Mouse (Mus musculus) brain, embryonic 18.5 days (tissue): ENCODE results near the gene Kif26b.

Experiments
- DNase-seq: peaks from one replicate; pipeline ENCODE4 v3.0.0-alpha.2; 2012; ENCODE audit warnings: low read depth, low spot score

Gene Kif26b

DNA sequence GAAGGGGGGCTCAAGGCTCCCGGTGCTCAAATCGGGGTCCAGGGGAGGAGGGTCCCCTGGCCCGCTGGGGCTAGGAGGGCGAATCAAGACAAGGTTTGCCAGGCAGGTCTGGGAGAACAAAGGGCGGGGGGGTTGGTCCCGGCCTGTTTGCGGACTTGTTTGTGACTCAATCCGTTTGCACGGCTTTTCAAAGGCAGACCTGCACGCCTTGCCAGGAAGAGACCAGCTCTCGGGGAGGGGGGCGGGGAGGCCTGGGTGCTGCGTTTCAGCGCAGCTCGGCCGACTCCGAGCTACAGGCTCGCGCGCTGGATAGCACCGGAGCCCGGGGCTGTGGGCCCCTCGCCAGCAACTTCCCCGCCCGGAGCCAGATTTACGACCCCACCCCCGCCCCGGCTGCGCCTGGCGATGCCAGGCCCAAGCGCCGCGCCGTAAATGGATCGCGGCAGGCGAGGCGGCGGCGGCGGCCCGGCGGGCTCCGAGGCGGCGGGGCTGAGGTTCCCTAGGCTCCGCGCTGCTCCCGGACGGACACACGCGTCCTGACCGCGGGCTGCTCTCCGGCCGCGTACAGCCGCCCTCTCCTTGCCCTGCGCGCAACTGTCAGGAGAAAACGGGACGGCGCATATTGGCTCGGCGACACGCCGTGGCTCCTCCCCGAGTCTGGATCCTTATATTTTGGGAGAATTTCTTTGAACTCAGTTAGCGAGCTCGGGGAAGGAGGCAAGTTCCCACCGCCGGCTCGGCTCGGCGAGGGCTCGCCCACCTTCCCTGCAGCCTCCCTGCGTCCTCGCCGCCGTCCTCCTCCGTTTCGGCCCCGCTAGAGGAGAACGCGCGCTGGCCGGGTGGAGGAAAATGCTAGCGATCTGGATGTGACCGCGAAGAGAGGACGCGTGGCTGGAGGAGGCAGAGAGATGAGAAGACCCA, at the start of gene Kif26b:
Gene Kif26b, plus strand, starts transcription at position 695 of the 921 bp plus-strand sequence.
- no peak for DNase-seq

DNA sequence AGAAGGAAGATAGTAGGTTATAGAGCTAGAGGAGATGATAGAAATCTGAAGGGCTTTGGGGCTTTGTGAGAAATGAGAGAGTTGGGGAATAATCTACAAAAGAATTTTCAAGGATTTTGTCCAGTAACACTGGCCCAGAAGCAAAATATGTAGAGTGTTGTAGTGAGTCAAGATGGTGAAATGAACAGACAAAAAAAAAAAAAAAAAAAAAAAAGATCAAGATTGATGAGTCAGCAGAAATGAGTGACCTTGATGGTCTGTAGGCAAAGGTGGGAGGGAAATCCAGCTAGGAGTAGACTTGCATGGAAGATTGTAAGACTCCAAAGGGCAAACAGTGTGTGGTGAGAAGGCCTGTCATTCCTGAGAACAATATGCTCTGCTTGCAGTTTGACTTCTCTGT, 45.1 kb upstream of the Kif26b start:
- no peak for DNase-seq

DNA sequence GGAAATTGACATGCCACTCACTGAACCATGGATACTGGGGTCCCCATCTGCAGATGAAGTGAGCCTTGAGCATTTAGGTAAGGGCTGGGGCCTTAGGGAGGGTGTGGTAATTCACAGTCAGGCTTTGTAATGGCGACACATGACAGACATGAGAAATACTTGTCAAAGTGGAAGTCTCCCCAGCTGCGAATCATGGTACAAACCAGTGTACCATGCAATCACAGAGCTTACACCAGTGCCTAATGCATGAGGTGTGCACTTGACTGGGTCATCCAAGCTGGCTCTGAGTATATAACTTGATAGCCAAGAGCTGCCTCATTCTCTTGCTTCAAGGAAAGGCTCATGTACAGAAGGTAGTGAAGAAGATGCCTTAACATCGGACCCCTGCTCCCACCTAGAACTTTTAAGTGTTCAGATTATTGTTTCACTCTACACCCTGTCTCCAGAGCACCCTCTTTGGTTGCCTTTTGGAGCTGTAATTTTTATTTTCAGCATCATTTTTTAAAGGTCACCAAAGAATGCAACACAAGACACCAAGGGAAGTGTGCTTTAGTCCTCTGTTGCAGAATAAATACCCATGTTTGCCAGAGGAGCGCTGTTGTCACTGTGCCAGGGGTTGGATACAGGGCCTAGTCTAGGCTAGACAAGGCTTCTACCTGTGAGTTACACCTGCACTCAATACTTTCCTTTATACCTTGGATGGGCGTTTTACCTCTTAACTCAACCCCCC, 43.6 kb upstream of the Kif26b start:
- no peak for DNase-seq

DNA sequence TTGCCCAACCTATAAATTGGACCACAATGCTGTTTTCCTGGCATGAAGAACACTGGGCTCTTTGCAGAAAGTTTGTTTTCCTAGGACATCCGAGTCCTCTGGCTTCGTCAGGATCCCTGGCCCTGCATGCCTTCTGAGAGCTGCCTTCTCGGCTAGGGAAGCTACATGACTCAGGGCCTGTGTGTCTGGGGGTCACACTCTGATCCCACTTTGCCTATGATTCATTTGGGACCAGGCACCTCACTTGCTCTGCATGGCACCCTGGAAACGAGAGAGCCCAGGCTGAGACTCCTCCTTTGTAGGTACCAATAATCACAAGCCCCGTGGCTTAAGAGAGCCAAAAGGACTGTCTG, 43.1 kb upstream of the Kif26b start:
- DNase-seq = no peak

DNA sequence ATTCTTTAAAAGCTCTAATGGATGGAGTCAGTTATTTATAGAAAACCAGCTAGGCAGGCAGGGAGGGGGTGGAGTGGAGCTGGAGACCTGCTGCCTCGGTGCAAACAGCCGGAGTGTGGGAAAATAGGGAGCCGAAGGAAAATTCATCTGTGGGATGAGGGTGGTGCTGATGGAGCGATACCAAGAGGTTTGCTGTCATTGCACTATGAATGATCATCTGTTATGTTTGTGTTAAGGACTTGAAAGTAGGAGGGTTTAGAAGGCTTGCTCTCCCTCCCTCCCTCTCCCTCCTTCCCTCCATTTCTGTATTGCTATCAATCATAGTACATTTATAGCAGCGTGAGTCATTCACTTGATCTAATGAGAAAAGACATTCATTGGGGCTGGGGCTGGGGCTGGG, 42.1 kb upstream of the Kif26b start:
- no peak for DNase-seq

DNA sequence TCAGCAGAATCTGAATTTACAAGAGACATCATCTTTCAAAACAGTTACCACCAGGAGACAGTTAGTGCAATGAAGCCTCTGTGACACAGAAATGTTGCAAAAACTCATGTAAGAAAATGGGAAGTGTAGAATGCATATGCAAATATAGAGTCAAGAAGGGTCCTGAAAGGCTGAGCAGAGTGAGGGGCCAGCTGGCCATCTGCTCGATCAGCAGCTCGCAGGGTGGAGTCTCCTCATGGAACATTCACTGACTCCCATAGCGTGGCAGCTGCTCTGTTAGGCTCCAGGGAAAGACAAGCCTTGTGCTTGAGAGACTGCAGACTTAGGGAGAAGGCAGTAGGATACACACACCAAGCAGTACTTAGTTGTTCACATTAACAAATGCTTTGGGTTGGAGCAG, 39.8 kb upstream of the Kif26b start:
- DNase-seq = no peak

DNA sequence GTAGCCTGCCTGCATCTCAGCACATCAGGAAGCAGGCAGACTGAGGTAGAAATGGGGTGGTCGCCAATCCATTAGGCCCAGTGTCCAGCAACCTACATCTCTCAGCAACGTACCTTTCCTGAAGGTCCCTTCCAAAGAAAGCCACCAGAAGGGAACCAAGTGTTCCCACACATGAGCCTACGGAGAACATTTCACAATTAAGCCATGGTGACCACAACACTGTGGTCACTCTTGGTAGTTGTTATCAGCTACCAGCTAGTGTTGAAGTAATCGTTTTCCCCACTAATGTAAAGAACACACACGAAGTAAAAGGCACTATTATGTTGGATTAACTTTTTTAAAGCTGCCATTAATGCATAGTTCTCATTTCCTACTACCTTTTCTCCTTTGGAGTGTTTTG, 37.2 kb upstream of the Kif26b start:
- DNase-seq = no peak

DNA sequence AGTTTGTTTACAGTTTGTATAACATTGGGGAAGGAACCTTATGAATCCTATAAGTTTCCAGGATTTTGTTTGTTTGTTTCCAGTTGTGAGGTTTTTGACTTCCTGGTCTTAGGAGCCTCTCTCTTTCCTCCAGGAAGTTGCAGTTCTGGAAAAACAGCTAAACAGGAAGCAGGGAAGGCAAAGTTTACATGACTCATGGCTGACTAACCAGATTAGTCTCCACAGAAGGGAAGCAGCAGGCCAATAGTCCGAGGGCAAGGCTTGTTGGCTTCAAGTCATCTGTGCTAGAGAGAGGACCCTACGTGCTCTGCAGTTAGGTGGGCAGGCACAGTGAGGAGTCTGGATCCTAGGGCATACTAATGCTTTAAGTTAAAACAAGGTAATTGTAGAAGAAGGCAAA, 36.4 kb upstream of the Kif26b start:
- DNase-seq = no peak

DNA sequence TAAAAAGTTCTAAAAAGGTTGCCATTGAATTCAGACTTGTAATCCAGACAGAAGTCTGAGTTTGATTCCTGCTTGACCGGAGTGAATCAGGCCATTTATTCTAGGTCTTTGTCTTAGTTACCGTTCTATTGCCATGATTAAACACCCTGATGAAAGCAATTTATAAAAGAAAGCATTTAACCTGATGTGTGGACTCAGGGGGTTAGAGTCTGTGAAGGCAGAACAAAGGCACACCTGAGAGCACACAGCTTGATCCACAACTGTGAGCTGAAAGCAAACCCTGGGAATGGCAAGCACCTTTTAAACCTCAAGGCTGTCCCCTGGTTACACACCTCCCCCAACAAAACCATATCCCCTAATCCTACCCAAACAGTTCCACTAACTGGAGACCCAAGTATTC, 32.7 kb upstream of the Kif26b start:
- no peak for DNase-seq

DNA sequence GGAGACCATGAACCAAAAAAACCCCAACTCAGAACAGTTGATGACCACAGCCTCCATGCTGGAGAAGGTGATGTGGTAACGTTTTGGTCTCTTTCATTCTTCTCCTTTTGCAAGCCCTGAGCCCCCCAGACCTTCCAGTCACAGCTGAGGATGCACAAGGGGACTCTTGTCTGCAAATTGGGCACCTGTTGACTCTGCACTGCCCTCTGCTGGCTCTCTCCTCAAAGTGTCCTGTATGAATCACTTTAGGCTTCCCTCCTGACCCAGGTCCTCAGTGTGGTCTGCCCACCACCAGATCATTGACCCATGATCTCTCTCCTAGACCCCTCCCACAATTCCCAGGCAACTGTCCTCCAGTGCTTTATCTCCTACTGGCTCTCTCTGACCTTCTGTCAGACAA, 32.1 kb upstream of the Kif26b start:
- DNase-seq = no peak

DNA sequence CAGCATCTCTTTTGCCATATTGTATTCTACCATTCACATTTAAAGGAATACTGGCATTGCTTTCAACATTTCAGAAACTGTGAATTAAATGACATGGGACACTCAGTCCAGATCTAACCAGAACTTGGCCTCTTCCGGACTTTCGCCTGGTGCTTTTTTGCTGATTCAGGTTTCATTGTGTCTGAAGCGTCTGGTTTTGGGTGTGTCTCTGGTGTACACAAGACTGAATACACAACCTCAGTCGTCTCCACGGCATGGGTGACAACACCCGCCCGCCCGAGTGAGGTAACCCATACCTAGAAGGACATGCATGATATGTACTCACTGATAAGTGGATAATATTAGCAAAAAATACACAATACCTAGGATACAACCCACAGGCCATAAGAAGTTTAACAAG, 22.0 kb upstream of the Kif26b start:
- DNase-seq = no peak

DNA sequence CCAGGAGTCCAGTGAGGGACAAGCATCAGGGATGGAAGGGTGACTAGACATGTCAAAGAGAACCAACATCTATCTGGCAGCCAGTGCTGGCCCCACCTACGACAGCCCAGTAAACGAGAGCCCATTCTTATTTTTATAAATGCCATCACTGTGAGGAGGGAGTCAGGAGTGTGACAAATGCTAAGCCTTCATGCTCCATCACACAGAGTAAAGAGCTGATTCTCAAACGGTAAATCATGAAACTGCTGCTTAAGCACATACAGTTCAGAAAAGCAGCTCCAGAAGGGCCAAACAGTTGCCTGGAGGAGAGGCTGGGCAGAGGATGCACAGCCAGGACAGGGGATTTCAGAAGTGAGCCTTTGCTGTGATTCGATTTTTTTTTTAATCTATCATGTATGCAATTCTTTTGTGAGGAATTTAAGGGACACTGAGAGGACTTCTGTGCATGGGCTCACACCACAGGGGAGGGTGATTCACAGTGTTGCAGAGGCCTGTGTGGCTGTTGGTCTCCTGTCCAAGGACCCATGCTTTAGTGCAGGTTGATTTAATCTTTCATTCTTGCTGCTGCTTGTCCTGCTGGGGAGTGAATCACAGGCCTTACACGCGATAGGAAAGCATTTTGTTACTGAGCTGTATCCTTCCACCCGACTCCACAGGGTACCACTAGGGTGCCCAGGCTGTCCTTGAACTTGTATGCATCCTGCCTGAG, 16.4 kb upstream of the Kif26b start:
- no peak for DNase-seq

DNA sequence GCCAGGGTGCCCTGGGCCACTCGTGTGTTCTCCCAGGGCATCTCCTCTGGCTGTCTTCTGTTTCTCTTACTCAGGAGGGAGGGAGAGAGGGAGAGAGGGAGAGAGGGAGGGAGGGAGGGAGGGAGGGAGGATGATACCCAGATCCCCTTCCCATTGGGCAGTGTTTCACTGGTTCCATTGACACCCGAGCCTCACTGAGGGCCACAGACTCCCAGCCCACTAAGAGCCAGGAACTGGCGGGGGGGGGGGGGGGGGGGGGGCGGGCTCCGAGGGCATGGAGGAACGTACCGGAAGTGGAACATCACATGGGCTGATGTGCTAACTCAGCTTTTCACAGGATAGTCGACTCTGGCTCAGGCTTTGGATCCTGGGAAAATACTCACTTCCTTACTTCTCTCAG, 15.0 kb upstream of the Kif26b start:
- DNase-seq = no peak

DNA sequence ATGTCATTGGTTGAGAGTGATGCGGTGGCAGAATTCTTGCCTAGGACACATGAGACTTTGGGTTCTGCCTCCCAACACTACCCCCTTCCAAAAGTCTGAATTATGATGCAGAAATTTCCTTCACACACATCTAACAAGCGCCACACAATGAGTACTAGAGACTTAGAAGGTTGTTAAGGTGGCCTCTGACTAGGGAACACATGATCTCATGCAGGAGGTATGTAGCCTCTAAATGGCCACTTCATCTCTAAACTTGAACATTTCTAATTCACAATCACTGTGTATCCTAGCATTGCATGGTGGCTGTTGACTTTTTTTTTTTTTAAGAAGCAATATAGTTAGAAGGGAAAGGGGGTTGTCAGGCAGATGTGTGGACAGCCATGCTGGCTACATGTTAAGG, 13.1 kb upstream of the Kif26b start:
- no peak for DNase-seq

DNA sequence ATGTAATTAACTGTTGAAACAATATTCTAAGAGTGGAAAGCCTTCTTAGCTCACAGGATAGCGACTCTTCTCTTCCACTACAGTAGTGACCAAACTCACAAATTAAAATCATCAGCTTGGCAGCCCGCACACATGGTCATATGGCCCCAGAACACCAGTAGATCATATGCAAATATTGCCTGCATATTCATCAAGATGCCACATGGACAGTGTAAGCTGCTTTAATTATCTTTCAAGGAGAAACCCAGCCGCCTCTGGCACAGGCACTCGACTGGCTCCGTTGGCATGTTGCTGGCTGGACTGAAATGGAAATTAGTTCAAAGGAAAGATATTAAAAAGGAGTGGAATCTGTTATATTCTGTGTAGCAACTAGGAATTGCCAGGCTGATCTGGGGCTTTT, 6.5 kb upstream of the Kif26b start:
- no peak for DNase-seq

DNA sequence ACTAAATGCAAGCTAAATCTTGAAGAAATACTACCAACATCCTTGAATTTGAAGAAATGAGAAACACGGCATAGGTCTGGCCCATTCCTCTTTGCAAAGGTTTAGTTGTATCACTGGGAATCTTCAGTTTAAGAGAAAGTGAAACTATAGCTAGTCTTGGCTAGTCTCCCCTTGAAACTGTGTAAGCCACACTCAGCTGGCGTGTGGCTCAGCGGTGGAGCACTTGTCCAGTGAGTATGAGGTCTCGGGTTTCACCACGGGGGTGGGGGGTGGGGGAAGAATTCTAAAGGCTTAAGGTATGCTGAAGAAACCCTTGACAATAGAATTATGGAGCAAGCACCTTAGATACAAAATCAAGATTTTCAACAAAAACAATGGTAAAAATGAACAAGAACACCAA, 5.8 kb upstream of the Kif26b start:
- no peak for DNase-seq

DNA sequence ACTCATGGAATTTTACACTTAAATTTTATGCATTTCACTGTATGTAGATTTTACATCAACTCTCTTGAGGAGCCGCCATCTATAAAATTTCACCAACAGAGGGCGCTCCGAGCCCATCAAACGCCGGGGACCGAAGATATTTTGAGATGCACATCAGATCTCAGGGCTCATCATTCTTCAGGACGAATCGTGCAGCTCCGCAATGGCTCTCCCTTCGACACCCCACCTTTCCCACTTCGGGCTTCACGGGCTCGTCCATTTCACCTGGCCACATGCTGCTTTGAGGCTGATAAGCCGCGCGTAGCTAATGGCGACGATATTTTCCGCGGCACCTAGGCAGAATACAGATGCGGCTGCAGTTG, 1.8 kb upstream of the Kif26b start:
- DNase-seq = peak; percentile 75

DNA sequence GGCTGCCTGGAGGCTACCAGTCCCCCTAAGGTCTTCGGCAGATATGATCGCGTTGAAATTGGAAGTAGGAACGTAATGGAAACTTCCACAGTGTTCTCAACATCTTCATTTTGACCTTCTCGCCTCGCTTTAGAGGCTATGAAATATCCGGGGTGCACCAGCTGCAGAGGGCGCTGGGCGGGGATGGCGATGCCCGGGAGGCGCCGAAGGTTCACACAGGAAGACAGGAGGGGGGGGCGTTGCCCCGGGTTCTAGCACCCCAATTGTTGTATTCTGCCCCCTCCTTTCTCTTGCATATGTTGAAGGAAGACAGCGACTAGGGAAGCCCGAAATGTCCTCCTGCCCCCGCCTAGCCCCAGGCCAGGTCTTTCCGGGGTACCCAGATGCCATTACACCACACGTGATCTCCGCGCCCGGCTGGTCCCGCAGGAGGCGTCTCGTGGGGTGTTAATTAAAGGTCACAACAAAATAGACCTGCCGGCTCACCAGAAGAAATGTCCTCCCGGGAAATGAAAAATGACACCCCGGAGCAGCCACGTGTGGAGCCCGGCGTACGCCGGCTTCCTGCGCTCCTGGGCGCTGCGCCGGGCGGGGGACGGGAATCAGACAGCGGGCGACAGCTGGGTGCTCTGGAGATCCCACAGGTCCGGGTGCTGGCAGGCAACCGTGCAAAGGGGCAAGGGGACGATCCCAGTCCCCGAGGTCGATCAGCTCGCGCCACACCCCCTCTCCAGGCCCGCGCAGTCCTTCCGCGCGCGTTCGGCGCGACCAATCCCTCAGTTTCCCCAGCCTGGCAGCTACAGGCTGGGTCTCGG, 1.2 kb upstream of the Kif26b start:
- DNase-seq = no peak

DNA sequence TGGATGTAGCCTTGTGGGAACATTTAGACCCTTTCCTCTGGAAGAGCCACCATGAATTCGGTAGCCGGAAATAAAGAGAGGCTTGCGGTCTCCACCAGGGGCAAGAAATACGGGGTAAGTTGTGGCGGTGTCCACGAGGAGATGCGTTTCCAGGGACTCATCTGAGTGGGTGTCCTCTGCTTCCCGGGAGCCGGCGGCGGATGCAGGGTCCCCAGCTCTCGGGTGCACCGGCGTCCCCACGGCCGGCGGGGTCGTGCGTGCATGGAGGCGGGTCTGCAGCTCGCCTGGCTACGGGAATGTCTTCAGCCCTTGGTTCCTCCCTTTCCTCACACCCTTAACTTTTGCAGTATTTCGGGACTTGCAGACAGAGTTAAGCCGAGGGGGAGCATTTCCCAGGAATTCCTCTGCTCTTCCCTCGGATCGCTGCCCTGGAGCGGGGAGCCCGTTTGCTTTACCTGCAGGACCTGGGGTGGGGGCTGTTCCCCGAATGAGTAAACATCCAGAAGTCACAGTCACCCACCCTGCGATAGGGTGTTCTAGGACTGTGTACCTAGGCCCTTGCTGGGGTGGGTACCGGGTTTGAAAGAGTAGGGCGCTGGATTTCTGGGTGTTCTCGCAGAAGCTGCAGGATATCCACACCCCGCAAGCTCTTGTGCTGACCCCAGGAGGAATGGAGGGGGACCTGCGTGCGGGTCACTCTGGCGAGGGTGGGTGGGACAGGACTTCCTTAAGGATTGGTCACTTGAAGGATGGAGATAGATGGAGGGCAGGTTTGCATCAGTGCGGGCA, 781 bp downstream of the Kif26b start:
- no peak for DNase-seq

DNA sequence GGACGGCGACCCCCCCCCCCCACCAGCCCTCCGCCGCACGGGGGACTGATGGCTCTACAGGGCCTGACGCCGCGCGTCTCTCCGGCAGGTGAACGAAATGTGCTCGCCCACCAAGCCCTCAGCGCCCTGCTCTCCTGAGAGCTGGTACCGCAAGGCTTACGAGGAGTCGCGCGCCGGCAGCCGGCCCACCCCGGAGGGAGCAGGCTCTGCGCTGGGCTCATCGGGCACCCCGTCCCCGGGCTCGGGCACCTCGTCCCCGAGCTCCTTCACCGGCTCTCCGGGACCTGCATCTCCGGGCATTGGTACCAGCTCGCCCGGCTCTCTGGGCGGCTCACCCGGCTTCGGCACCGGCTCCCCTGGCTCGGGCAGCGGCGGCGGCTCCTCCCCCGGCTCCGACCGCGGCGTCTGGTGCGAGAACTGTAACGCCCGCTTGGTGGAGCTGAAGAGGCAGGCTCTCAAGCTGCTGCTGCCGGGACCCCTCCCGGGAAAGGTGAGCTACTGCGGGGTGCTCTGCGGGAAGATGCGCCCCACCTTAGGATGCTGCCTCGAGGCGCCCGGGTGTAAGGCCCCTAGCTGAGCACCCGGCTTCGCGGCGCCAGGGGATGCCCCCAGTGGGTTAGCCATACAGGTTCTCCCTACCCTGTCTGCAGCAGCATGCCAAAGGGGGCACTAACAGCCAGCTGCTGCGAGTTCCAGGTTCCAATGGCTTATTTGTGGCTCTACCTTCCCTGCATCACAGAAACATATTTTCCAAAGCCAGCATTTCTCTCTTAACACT, 1.6 kb downstream of the Kif26b start:
- no peak for DNase-seq
